Mouse (Mus musculus) heart, postnatal 0 days (tissue): Measurements from ENCODE around the gene Zfp326. TPM values are rescaled to one million over a fixed set of nuclear protein-coding genes. Genes with fewer than 3 reads are reported as not detected.

Source experiments
- ATAC-seq: fragments of 200-750 bp; cut with Nextera tagmentation; 2 replicates; pipeline ENCODE4 v1.8.0; 2017; ENCODE audit warnings: low read depth, moderate number of reproducible peaks, moderate library complexity; ENCODE audit not compliant: insufficient read depth
- DNase-seq: peaks from one replicate; pipeline ENCODE4 v3.0.0-alpha.2; 2016; ENCODE audit warnings: low spot score
- H3K27ac ChIP-seq: fragments of 300-500 bp; sonication (generic); 2 replicates; pipeline ENCODE4 v1.5.1; 2014; ENCODE audit warnings: low read depth, mild to moderate bottlenecking
- H3K27me3 ChIP-seq: fragments of 300-500 bp; sonication (generic); 2 replicates; pipeline ENCODE4 v1.6.1; 2014; ENCODE audit warnings: low read length, mixed read lengths; ENCODE audit not compliant: control insufficient read depth, insufficient read depth
- H3K36me3 ChIP-seq: fragments of 300-500 bp; sonication (generic); replicated peaks from 2 replicates; pipeline ENCODE4 v1.6.1; 2014; ENCODE audit warnings: low read length, mixed read lengths; ENCODE audit not compliant: control insufficient read depth, insufficient read depth
- H3K4me1 ChIP-seq: fragments of 300-500 bp; sonication (generic); 2 replicates; pipeline ENCODE4 v1.6.1; 2014; ENCODE audit warnings: antibody characterized with exemption; ENCODE audit not compliant: control insufficient read depth, insufficient read depth
- H3K4me2 ChIP-seq: fragments of 300-500 bp; sonication (generic); 2 replicates; pipeline ENCODE4 v1.6.1; 2014; ENCODE audit warnings: low read depth, mild to moderate bottlenecking, low read length, moderate library complexity
- H3K4me3 ChIP-seq: fragments of 300-500 bp; sonication (generic); 2 replicates; pipeline ENCODE4 v1.5.1; 2014; ENCODE audit warnings: low read depth, low read length
- H3K9ac ChIP-seq: fragments of 300-500 bp; sonication (generic); replicated peaks from 2 replicates; pipeline ENCODE4 v1.6.1; 2014; ENCODE audit warnings: low read depth, low read length, mixed read lengths
- H3K9me3 ChIP-seq: fragments of 300-500 bp; sonication (generic); replicated peaks from 2 replicates; pipeline ENCODE4 v1.6.1; 2016; ENCODE audit warnings: low read length; ENCODE audit not compliant: control insufficient read depth
- CTCF ChIP-seq: IDR thresholded peaks from 2 replicates; pipeline ENCODE4 v1.5.1; 2016; ENCODE audit warnings: antibody characterized with exemption, control low read depth, low read depth
- EP300 ChIP-seq: IDR thresholded peaks from 2 replicates; pipeline ENCODE4 v1.6.1; 2016; ENCODE audit warnings: antibody characterized with exemption, low read depth
- WGBS: fragments of 180-500 bp; shearing (Covaris S2); extraction: QIAGEN DNeasy Blood & Tissue Kit; methylation state at CpG from one replicate; pipeline ENCODE4 v1.1.7; 2014; 5-methylcytosine and 5-hydroxymethylcytosine counted together
- polyA plus RNA-seq: library from polyadenylated mRNA; unstranded; fragments of >200 nt; fragmentation: Nextera tagmentation; extraction: Ambion mirVana; gene quantifications from 2 replicates; pipeline ENCODE4 v1.2.1, GENCODE M21; 2015
- total RNA-seq: library from RNA; depleted of rRNA; stranded (reverse); fragments of >200 nt; gene quantifications from 2 replicates; pipeline ENCODE4 v1.2.3, GENCODE M21; 2014; ENCODE audit warnings: low replicate concordance

Gene Zfp326
- total and polyA plus RNA-seq, 2 experiments from 2014 or later, result 1.8 to 26.7 TPM

DNA sequence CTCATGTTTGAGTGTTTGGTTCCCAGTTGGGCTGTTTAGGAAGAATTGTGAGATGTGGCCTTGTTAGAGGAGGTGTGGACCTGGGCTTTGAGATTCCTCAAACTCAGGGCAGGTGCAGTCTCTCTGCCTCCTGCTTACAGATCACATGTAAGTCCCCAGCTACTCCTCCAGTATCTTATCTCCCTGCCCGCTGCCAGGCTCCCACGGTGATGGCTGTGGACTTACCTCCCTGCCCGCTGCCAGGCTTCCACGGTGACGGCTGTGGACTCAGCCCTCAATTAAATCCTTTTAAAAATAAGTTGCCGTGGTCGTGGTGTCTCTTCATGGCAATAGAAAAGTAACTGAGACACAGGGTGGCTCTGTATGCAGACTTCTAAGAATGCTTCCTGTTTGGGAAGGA, 3.4 kb upstream of the Zfp326 start:
- WGBS, result 35% methylated on average over 7 of the region's 7 CpGs
- Histone ChIP-seq H3K4me1 (peaks cover 16% of the 10 kb centered on the region), H3K27me3 (no peaks in the 10 kb centered on the region), H3K36me3 (no peaks in the 10 kb centered on the region), H3K4me2 (no peak overlapping the region), H3K9ac (no peak overlapping the region), H3K4me3 (no peak overlapping the region), H3K9me3 (no peaks in the 10 kb centered on the region), H3K27ac (no peak overlapping the region)
- no peak for TF ChIP-seq EP300
- TF ChIP-seq CTCF, result no peak
- ATAC-seq, result no peak
- no peak for DNase-seq

DNA sequence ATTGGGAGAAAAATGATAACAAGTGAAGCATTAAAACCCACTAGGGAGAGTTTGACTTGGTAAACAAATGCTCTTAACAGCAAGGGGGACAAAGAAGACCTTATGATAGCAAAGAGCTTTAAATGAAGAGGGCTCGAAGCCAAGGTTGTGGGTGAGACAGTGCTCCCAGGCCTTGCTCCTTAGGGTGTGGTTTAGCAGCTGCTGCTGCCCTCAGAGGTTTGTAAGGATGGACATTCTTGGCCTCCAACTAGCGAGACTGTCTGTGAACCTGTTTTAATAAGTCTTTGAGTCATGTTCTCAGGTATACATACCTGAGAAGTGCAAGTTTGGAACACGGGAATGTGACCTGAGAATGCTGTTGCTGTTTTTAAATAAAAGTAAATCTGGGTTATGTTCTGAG, 2.6 kb upstream of the Zfp326 start:
- peaks cover 19% of the 10 kb centered on the region for H3K4me1 ChIP-seq
- no peaks in the 10 kb centered on the region for H3K36me3 ChIP-seq
- DNase-seq, result no peak
- no peak overlapping the region for H3K4me2 ChIP-seq
- no peak overlapping the region for H3K4me3 ChIP-seq
- H3K27me3 ChIP-seq, result no peaks in the 10 kb centered on the region
- no peak overlapping the region for H3K9ac ChIP-seq
- no peak overlapping the region for H3K27ac ChIP-seq
- H3K9me3 ChIP-seq, result no peaks in the 10 kb centered on the region
- TF ChIP-seq CTCF, result no peak
- no peak for TF ChIP-seq EP300
- 77% methylated on average over 3 of the region's 3 CpGs for WGBS
- no peak for ATAC-seq

DNA sequence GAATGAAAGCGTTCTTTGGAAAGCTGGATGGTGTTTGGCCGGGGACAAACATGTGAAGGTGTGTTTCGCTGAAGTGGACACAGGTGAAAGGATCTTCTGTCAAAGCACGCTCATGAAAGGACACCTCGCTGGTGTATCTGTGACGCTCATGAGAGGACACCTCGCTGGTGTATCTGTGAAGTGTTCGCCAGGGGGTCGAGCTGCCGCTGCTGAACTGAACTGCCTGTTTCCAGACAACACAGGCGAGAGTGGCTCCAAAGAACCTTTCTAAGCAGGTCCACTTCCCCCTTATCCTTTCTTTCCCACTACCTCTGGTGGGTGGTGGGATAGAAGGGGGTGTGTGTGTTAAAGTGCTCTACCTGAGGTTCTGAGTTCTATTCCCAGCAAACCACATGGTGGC, 1.9 kb upstream of the Zfp326 start:
- Histone ChIP-seq H3K9me3 (no peaks in the 10 kb centered on the region), H3K27me3 (no peaks in the 10 kb centered on the region), H3K4me1 (peaks cover 24% of the 10 kb centered on the region), H3K36me3 (no peaks in the 10 kb centered on the region), H3K27ac (no peak overlapping the region), H3K4me3 (no peak overlapping the region), H3K9ac (no peak overlapping the region), H3K4me2 (no peak overlapping the region)
- TF ChIP-seq CTCF (no peak), EP300 (no peak)
- no peak for ATAC-seq
- WGBS, result 93% methylated on average over 11 of the region's 11 CpGs
- DNase-seq, result no peak

DNA sequence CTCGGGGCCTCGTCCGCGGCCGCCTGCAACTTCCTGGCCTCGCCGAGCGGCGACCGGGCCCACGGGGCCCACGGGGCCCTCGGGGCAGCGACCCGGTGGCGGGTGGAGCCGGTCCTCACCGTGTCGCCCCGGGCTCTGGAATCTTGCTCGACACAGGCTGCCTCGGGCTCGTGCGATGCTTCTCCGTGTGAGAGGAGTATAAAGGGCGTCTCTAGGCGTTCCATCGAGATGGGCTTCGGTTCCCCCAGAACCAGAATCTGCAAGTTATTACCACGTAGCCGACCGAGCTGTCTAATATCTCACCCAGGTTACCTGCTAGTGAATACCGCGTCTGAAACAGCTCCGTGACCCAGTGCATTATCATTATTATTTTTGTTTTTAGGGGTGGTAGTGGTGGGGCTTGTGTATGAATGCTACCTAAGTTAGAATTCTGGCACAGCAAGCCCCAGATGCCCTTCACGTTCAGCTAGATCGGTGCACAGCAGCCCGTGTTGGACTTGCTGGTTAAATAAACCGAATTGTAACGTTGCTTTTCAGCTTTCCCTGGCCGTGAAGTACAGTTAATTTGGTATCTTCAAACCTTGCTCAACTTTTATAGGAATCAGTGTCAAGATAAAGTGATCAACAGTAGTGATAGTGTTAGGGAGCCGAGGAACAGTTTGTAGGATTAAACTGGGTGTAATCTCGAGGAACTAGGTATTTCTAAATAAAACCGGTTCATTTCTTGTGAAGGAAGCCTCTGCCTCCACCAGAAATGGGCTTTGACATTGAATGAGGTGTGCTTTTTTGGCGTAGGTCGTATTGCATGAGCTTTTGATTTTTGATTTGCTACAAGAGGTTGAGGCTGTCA, 785 bp downstream of the Zfp326 start:
- WGBS, result under 1% methylated on average over 45 of the region's 46 CpGs
- Histone ChIP-seq H3K9me3 (no peaks in the 10 kb centered on the region), H3K4me2 (peak overlapping the region; percentile 92), H3K4me1 (peaks cover 37% of the 10 kb centered on the region), H3K27me3 (no peaks in the 10 kb centered on the region), H3K36me3 (0 out of 2 replicates have a peak, but pooled peaks cover 9% of the 10 kb centered on the region), H3K4me3 (peak overlapping the region; percentile 98), H3K9ac (peak overlapping the region; percentile 99), H3K27ac (peak overlapping the region; percentile 96)
- DNase-seq (peak; percentile 41), ATAC-seq (peak; percentile 34)
- TF ChIP-seq EP300, result no peak
- TF ChIP-seq CTCF, result no peak

DNA sequence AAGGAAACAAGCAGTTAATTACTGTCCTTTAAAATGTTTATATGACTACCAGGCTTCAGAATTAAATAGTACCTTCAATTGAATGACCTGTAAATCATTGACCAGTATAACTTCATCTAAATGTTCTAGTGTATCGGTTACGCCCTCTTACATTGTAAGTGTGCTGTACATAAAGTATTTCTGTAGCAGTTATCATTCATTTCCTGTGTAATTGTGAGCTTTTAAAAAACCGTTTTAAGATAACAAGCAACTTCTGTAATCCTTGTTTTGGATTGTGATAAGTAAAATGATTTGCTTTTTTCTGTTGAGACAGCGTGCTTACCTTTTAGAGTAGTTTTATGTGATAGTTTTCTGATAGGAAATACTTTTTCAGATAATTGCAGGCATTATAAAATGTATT, 11.0 kb downstream of the Zfp326 start:
- H3K4me2 ChIP-seq, result no peak overlapping the region
- H3K9ac ChIP-seq, result no peak overlapping the region
- TF ChIP-seq EP300 (no peak), CTCF (no peak)
- H3K4me3 ChIP-seq, result no peak overlapping the region
- H3K27me3 ChIP-seq, result no peaks in the 10 kb centered on the region
- DNase-seq, result no peak
- H3K27ac ChIP-seq, result no peak overlapping the region
- 62% methylated on average over 4 of the region's 4 CpGs for WGBS
- peaks cover 27% of the 10 kb centered on the region for H3K36me3 ChIP-seq
- no peak for ATAC-seq
- 0 out of 2 replicates have a peak, but pooled peaks cover 8% of the 10 kb centered on the region for H3K4me1 ChIP-seq
- no peaks in the 10 kb centered on the region for H3K9me3 ChIP-seq
